Mouse (Mus musculus): ENCODE measurements around the gene Phpt1. TPM values are rescaled to one million over a fixed set of nuclear protein-coding genes. Genes with fewer than 3 reads are reported as not detected.
A peak's percentile ranks its signal among the peaks of the same experiment; 100 is the strongest.

The Phpt1 gene
- 148 and 160 TPM in 2 replicates for polyA plus RNA-seq (2014; fragmentation: Nextera tagmentation; extraction: Ambion mirVana)

- DNase-seq (ENCODE audit: low spot score) (peak; percentile 100), ATAC-seq (ENCODE audit: low read depth) (peak; percentile 99)
- peak within 1 kb of the TSS; percentile 67 for H3K4me3 ChIP-seq (ENCODE audit: low read depth, low read length)
- peaks cover 21% of the 10 kb centered on the region for H3K36me3 ChIP-seq (ENCODE audit: control insufficient read depth, insufficient read depth, low read length)
- peaks cover 38% of the 10 kb centered on the region for H3K27me3 ChIP-seq (replicated peaks; ENCODE audit: control insufficient read depth, insufficient read depth, low read length)
- H3K4me2 ChIP-seq (ENCODE audit: low read depth, low read length), result peak within 1 kb of the TSS; percentile 91
- no peaks in the 10 kb centered on the region for H3K9me3 ChIP-seq (ENCODE audit: control insufficient read depth, low read length)
- peak within 1 kb of the TSS; percentile 71 for H3K9ac ChIP-seq (ENCODE audit: low read depth, low read length)
- WGBS, result under 1% methylated on average over 38 of the region's 45 CpGs
- H3K27ac ChIP-seq (replicated peaks; ENCODE audit: low read depth, low read length), result peak within 1 kb of the TSS; percentile 92
- H3K4me1 ChIP-seq (ENCODE audit: control insufficient read depth, insufficient read depth, low read length), result peaks cover 32% of the 10 kb centered on the region
These were observed at the start of gene Phpt1, which contains the start of gene Mamdc4 for GRCm38 (mm10) chr2:25574579-25575431. TSS of gene Phpt1 (minus strand) at chr2:25575224. TSS of gene Mamdc4 (minus strand) at chr2:25574845.

- peaks cover 5% of the 10 kb centered on the region for H3K4me1 ChIP-seq (ENCODE audit: control insufficient read depth, insufficient read depth, low read length)
- H3K4me3 ChIP-seq (ENCODE audit: low read depth, low read length), result peak within 1 kb of the TSS; percentile 51
- H3K27ac ChIP-seq (replicated peaks; ENCODE audit: low read depth, low read length), result peak within 1 kb of the TSS; percentile 62
- H3K9me3 ChIP-seq (ENCODE audit: control insufficient read depth, low read length), result no peaks in the 10 kb centered on the region
- DNase-seq (ENCODE audit: low spot score) (peak; percentile 92), ATAC-seq (ENCODE audit: low read depth) (peak; percentile 95)
- peaks cover 14% of the 10 kb centered on the region for H3K27me3 ChIP-seq (replicated peaks; ENCODE audit: control insufficient read depth, insufficient read depth, low read length)
- no peaks in the 10 kb centered on the region for H3K36me3 ChIP-seq (ENCODE audit: control insufficient read depth, insufficient read depth, low read length)
- 8% methylated on average over 33 of the region's 34 CpGs for WGBS
- peak within 1 kb of the TSS; percentile 88 for H3K4me2 ChIP-seq (ENCODE audit: low read depth, low read length)
- peak within 1 kb of the TSS; percentile 66 for H3K9ac ChIP-seq (ENCODE audit: low read depth, low read length)
These were observed 46.5 kb upstream of the Phpt1 start, which contains the start of gene Tmem141 for GRCm38 (mm10) chr2:25621229-25622200. TSS of gene Tmem141 (minus strand) at chr2:25622005.

- Histone ChIP-seq H3K27ac (replicated peaks; ENCODE audit: low read depth, low read length) (no peak overlapping the region), H3K9me3 (ENCODE audit: control insufficient read depth, low read length) (no peaks in the 10 kb centered on the region), H3K9ac (ENCODE audit: low read depth, low read length) (no peak overlapping the region), H3K27me3 (replicated peaks; ENCODE audit: control insufficient read depth, insufficient read depth, low read length) (peaks cover 20% of the 10 kb centered on the region), H3K4me2 (ENCODE audit: low read depth, low read length) (peak overlapping the region; percentile 88), H3K4me1 (ENCODE audit: control insufficient read depth, insufficient read depth, low read length) (peaks cover 10% of the 10 kb centered on the region), H3K36me3 (ENCODE audit: control insufficient read depth, insufficient read depth, low read length) (no peaks in the 10 kb centered on the region), H3K4me3 (ENCODE audit: low read depth, low read length) (0 out of 2 replicates have a peak overlapping the region, but pooled peaks have one; percentile 51)
- DNase-seq (ENCODE audit: low spot score) (no peak), ATAC-seq (ENCODE audit: low read depth) (no peak)
- 80% methylated on average over 4 of the region's 4 CpGs for WGBS
These were observed 45.8 kb upstream of the Phpt1 start for GRCm38 (mm10) chr2:25620852-25621228.

GRCm38 (mm10) chr2:25620386-25620785 lies 45.4 kb upstream of the Phpt1 start:
- H3K9ac ChIP-seq (ENCODE audit: low read depth, low read length), result no peak overlapping the region
- peaks cover 25% of the 10 kb centered on the region for H3K27me3 ChIP-seq (replicated peaks; ENCODE audit: control insufficient read depth, insufficient read depth, low read length)
- H3K36me3 ChIP-seq (ENCODE audit: control insufficient read depth, insufficient read depth, low read length), result no peaks in the 10 kb centered on the region
- H3K4me3 ChIP-seq (ENCODE audit: low read depth, low read length), result no peak overlapping the region
- WGBS, result 62% methylated on average over 6 of the region's 6 CpGs
- H3K4me2 ChIP-seq (ENCODE audit: low read depth, low read length), result no peak overlapping the region
- DNase-seq (ENCODE audit: low spot score) (no peak), ATAC-seq (ENCODE audit: low read depth) (no peak)
- no peak overlapping the region for H3K27ac ChIP-seq (replicated peaks; ENCODE audit: low read depth, low read length)
- H3K9me3 ChIP-seq (ENCODE audit: control insufficient read depth, low read length), result no peaks in the 10 kb centered on the region
- peaks cover 10% of the 10 kb centered on the region for H3K4me1 ChIP-seq (ENCODE audit: control insufficient read depth, insufficient read depth, low read length)

- no peak within 1 kb of the TSS; the same call in 1 of the 2 replicates for H3K4me2 ChIP-seq (ENCODE audit: low read depth, low read length)
These were observed 42.6 kb upstream of the Phpt1 start, which contains the start of gene Ccdc183 for GRCm38 (mm10) chr2:25617578-25617977. TSS of gene Ccdc183 (minus strand) at chr2:25617678.

GRCm38 (mm10) chr2:25616398-25616797 lies 41.4 kb upstream of the Phpt1 start:
- ATAC-seq (ENCODE audit: low read depth), result no peak
- peak overlapping the region; percentile 27 for H3K4me2 ChIP-seq (ENCODE audit: low read depth, low read length)
- H3K4me3 ChIP-seq (ENCODE audit: low read depth, low read length), result peak overlapping the region; percentile 17; the same call in 1 of the 2 replicates
- no peaks in the 10 kb centered on the region for H3K36me3 ChIP-seq (ENCODE audit: control insufficient read depth, insufficient read depth, low read length)
- no peaks in the 10 kb centered on the region for H3K9me3 ChIP-seq (ENCODE audit: control insufficient read depth, low read length)
- WGBS, result 23% methylated on average over 13 of the region's 22 CpGs
- no peak overlapping the region for H3K9ac ChIP-seq (ENCODE audit: low read depth, low read length)
- peaks cover 9% of the 10 kb centered on the region for H3K4me1 ChIP-seq (ENCODE audit: control insufficient read depth, insufficient read depth, low read length)
- H3K27me3 ChIP-seq (replicated peaks; ENCODE audit: control insufficient read depth, insufficient read depth, low read length), result peaks cover 32% of the 10 kb centered on the region
- no peak for DNase-seq (ENCODE audit: low spot score)
- H3K27ac ChIP-seq (replicated peaks; ENCODE audit: low read depth, low read length), result no peak overlapping the region

More at GRCm38 (mm10) chr2:25617578-25617977, 42.6 kb upstream of the Phpt1 start, which contains the start of gene Ccdc183:
- H3K9me3 ChIP-seq (ENCODE audit: control insufficient read depth, low read length), result no peaks in the 10 kb centered on the region
- WGBS, result 82% methylated on average over 3 of the region's 3 CpGs
- no peaks in the 10 kb centered on the region for H3K36me3 ChIP-seq (ENCODE audit: control insufficient read depth, insufficient read depth, low read length)
- no peak within 1 kb of the TSS for H3K9ac ChIP-seq (ENCODE audit: low read depth, low read length)
- no peak for DNase-seq (ENCODE audit: low spot score)
- H3K4me3 ChIP-seq (ENCODE audit: low read depth, low read length), result no peak within 1 kb of the TSS
- no peak for ATAC-seq (ENCODE audit: low read depth)
- H3K27ac ChIP-seq (replicated peaks; ENCODE audit: low read depth, low read length), result no peak within 1 kb of the TSS
- H3K27me3 ChIP-seq (replicated peaks; ENCODE audit: control insufficient read depth, insufficient read depth, low read length), result peaks cover 32% of the 10 kb centered on the region
- peaks cover 10% of the 10 kb centered on the region for H3K4me1 ChIP-seq (ENCODE audit: control insufficient read depth, insufficient read depth, low read length)

GRCm38 (mm10) chr2:25608671-25609070 lies 33.6 kb upstream of the Phpt1 start:
- DNase-seq (ENCODE audit: low spot score), result no peak
- H3K27me3 ChIP-seq (replicated peaks; ENCODE audit: control insufficient read depth, insufficient read depth, low read length), result no peaks in the 10 kb centered on the region
- H3K9ac ChIP-seq (ENCODE audit: low read depth, low read length), result peak overlapping the region; percentile 99
- ATAC-seq (ENCODE audit: low read depth), result 0 out of 2 replicates have a peak, but pooled peaks have one; percentile 1
- H3K9me3 ChIP-seq (ENCODE audit: control insufficient read depth, low read length), result no peaks in the 10 kb centered on the region
- peak overlapping the region; percentile 69 for H3K4me2 ChIP-seq (ENCODE audit: low read depth, low read length)
- H3K4me3 ChIP-seq (ENCODE audit: low read depth, low read length), result peak overlapping the region; percentile 99
- H3K36me3 ChIP-seq (ENCODE audit: control insufficient read depth, insufficient read depth, low read length), result 0 out of 2 replicates have a peak, but pooled peaks cover 3% of the 10 kb centered on the region
- peak overlapping the region; percentile 96 for H3K27ac ChIP-seq (replicated peaks; ENCODE audit: low read depth, low read length)
- peaks cover 17% of the 10 kb centered on the region for H3K4me1 ChIP-seq (ENCODE audit: control insufficient read depth, insufficient read depth, low read length)
- 63% methylated on average over 10 of the region's 10 CpGs for WGBS

Data from embryonic facial prominence, embryonic 14.5 days (tissue).